Mouse (Mus musculus) stomach, postnatal 0 days (tissue): ENCODE results near the gene Kif23. TPM values are rescaled to one million over a fixed set of nuclear protein-coding genes. Genes with fewer than 3 reads are reported as not detected.

Experiments used
- ATAC-seq: fragments of 200-750 bp; cut with Nextera tagmentation; 2 replicates; pipeline ENCODE4 v1.8.0; 2017; ENCODE audit not compliant: low FRiP score, low TSS enrichment
- DNase-seq: peaks from one replicate; pipeline ENCODE4 v3.0.0-alpha.2; 2016; ENCODE audit warnings: low spot score
- H3K27ac ChIP-seq: fragments of 300-500 bp; sonication (generic); replicated peaks from 2 replicates; pipeline ENCODE4 v1.5.1; 2014; ENCODE audit warnings: mild to moderate bottlenecking, control low read depth
- H3K27me3 ChIP-seq: fragments of 300-500 bp; sonication (generic); 2 replicates; pipeline ENCODE4 v1.6.1; 2014; ENCODE audit warnings: low read length; ENCODE audit not compliant: control insufficient read depth, insufficient read depth
- H3K36me3 ChIP-seq: fragments of 300-500 bp; sonication (generic); 2 replicates; pipeline ENCODE4 v1.6.1; 2014; ENCODE audit warnings: low read length, mixed read lengths; ENCODE audit not compliant: control insufficient read depth, insufficient read depth
- H3K4me1 ChIP-seq: fragments of 300-500 bp; sonication (generic); replicated peaks from 2 replicates; pipeline ENCODE4 v1.6.1; 2014; ENCODE audit warnings: antibody characterized with exemption; ENCODE audit not compliant: control insufficient read depth, insufficient read depth
- H3K4me2 ChIP-seq: fragments of 300-500 bp; sonication (generic); replicated peaks from 2 replicates; pipeline ENCODE4 v1.6.1; 2014; ENCODE audit warnings: low read depth, mild to moderate bottlenecking, control low read depth, moderate library complexity
- H3K4me3 ChIP-seq: fragments of 300-500 bp; sonication (generic); 2 replicates; pipeline ENCODE4 v1.5.1; 2014; ENCODE audit warnings: low read depth, low read length, control low read depth
- H3K9ac ChIP-seq: fragments of 300-500 bp; sonication (generic); 2 replicates; pipeline ENCODE4 v1.6.1; 2014; ENCODE audit warnings: mild to moderate bottlenecking, low read length, control low read depth, mixed read lengths
- H3K9me3 ChIP-seq: fragments of 300-500 bp; sonication (generic); 2 replicates; pipeline ENCODE4 v1.6.1; 2016; ENCODE audit warnings: low read length; ENCODE audit not compliant: control insufficient read depth
- CTCF ChIP-seq: IDR thresholded peaks from 2 replicates; pipeline ENCODE4 v1.5.1; 2016; ENCODE audit warnings: antibody characterized with exemption, low read depth, mild to moderate bottlenecking, moderate library complexity
- EP300 ChIP-seq: optimal IDR thresholded peaks from 2 replicates; pipeline ENCODE3; 2016; ENCODE audit warnings: antibody characterized with exemption
- WGBS: fragments of 180-500 bp; shearing (Covaris S2); extraction: QIAGEN DNeasy Blood & Tissue Kit; methylation state at CpG from one replicate; pipeline ENCODE4 v1.1.7; 2014; 5-methylcytosine and 5-hydroxymethylcytosine counted together
- polyA plus RNA-seq: library from polyadenylated mRNA; unstranded; fragments of >200 nt; fragmentation: Nextera tagmentation; extraction: Ambion mirVana; gene quantifications from 2 replicates; pipeline ENCODE4 v1.2.1, GENCODE M21; 2015

Gene Kif23
- polyA plus RNA-seq, 1 experiment from 2014 or later: 25.1 TPM

GRCm38 (mm10) chr9:61959921-61960569 lies 13.5 kb upstream of the Kif23 start:
- ATAC-seq: peak; percentile 84
- 79% methylated on average over 1 of the region's 1 CpGs for WGBS
- peak; percentile 75 for DNase-seq
- Histone ChIP-seq H3K36me3 (no peaks in the 10 kb centered on the region), H3K9ac (no peak overlapping the region), H3K4me1 (no peaks in the 10 kb centered on the region), H3K9me3 (no peaks in the 10 kb centered on the region), H3K4me3 (no peak overlapping the region), H3K27ac (peak overlapping the region; percentile 83), H3K27me3 (no peaks in the 10 kb centered on the region), H3K4me2 (no peak overlapping the region)
- TF ChIP-seq EP300: no peak

- no peak overlapping the region for H3K4me2 ChIP-seq
- DNase-seq: no peak
- no peaks in the 10 kb centered on the region for H3K36me3 ChIP-seq
- no peak overlapping the region for H3K4me3 ChIP-seq
- H3K9ac ChIP-seq: no peak overlapping the region
- no peaks in the 10 kb centered on the region for H3K27me3 ChIP-seq
- H3K27ac ChIP-seq: no peak overlapping the region
- H3K9me3 ChIP-seq: no peaks in the 10 kb centered on the region
- no peak for TF ChIP-seq EP300
- no peak for TF ChIP-seq CTCF
- no peak for ATAC-seq
- no peaks in the 10 kb centered on the region for H3K4me1 ChIP-seq
These were observed 8.1 kb upstream of the Kif23 start for GRCm38 (mm10) chr9:61954707-61955106.

GRCm38 (mm10) chr9:61952241-61952640 lies 5.7 kb upstream of the Kif23 start:
- H3K4me2 ChIP-seq: no peak overlapping the region
- no peak overlapping the region for H3K9ac ChIP-seq
- no peaks in the 10 kb centered on the region for H3K9me3 ChIP-seq
- WGBS: 66% methylated on average over 7 of the region's 7 CpGs
- no peaks in the 10 kb centered on the region for H3K27me3 ChIP-seq
- H3K27ac ChIP-seq: no peak overlapping the region
- no peaks in the 10 kb centered on the region for H3K4me1 ChIP-seq
- H3K4me3 ChIP-seq: no peak overlapping the region
- TF ChIP-seq EP300 (no peak), CTCF (no peak)
- ATAC-seq (no peak), DNase-seq (no peak)
- no peaks in the 10 kb centered on the region for H3K36me3 ChIP-seq

GRCm38 (mm10) chr9:61947402-61948346 lies 1.1 kb upstream of the Kif23 start:
- H3K27ac ChIP-seq: peak overlapping the region; percentile 13; the same call in 1 of the 2 replicates
- WGBS: 3% methylated on average over 24 of the region's 24 CpGs
- peak overlapping the region; percentile 68 for H3K4me3 ChIP-seq
- no peaks in the 10 kb centered on the region for H3K27me3 ChIP-seq
- no peaks in the 10 kb centered on the region for H3K4me1 ChIP-seq
- H3K9ac ChIP-seq: no peak overlapping the region
- no peaks in the 10 kb centered on the region for H3K36me3 ChIP-seq
- DNase-seq (peak; percentile 82), ATAC-seq (peak; percentile 83)
- H3K9me3 ChIP-seq: no peaks in the 10 kb centered on the region
- no peak for TF ChIP-seq EP300
- peak; percentile 99 for TF ChIP-seq CTCF
- peak overlapping the region; percentile 99 for H3K4me2 ChIP-seq

- under 1% methylated on average over 37 of the region's 38 CpGs for WGBS
These were observed 482 bp downstream of the Kif23 start for GRCm38 (mm10) chr9:61945973-61946611.

More at GRCm38 (mm10) chr9:61945973-61946611, 482 bp downstream of the Kif23 start:
- ATAC-seq (peak; percentile 65; the same call in 1 of the 2 replicates), DNase-seq (no peak)
- Histone ChIP-seq H3K4me1 (no peaks in the 10 kb centered on the region), H3K27me3 (no peaks in the 10 kb centered on the region), H3K27ac (peak overlapping the region; percentile 49; the same call in 1 of the 2 replicates), H3K9ac (peak overlapping the region; percentile 64), H3K4me3 (peak overlapping the region; percentile 68), H3K4me2 (peak overlapping the region; percentile 99), H3K36me3 (no peaks in the 10 kb centered on the region), H3K9me3 (no peaks in the 10 kb centered on the region)
- TF ChIP-seq CTCF (no peak), EP300 (no peak)
